Mouse (Mus musculus) lung, adult 2 months (tissue): ENCODE measurements around the gene Snx9.

ENCODE experiments used
- CTCF ChIP-seq: fragments of 200-500 bp; IDR thresholded peaks from 2 replicates; pipeline ENCODE4 v1.5.1; 2011; ENCODE audit warnings: mild to moderate bottlenecking, low read length, control low read depth; ENCODE audit not compliant: insufficient read depth
- POLR2A ChIP-seq: fragments of 200-500 bp; IDR thresholded peaks from 2 replicates; pipeline ENCODE4 v1.6.1; 2011; ENCODE audit warnings: low read depth, mild to moderate bottlenecking, control low read depth, low read length, borderline replicate concordance; ENCODE audit errors: extremely low read depth

DNA sequence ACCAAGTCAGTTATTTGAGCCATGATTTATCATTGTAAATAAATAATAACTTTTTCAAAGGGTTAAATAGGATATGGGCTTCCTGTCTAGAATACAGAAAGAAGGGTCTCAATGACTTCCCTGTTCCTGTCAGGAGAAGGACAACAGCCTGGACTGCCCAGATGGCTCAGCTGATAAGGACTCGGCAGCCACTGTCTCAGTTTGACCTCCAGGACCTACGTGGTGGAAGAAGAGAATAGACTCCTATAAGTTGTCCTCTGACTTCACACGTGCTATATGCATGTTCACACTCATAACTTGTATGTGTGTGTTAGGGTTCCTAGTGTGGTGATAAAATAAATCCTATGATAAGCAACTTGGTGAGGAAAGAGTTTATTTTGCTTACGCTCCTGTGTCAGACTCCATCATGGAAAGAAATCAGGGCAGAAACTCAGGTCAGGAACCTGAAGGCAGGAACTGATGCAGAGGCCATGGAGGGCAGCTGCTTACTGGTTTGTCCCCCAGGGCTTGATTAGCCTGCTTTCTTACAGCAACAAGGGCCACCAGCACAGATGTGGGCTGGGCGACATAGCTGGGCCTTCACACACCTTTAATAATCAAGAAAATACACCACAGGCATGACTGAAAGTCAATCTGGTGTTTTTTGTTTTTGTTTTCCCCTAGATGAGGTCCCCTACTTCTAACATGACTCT is 1.4 kb upstream of the Snx9 start:
- TF ChIP-seq POLR2A (no peak), CTCF (no peak)
